Mouse (Mus musculus): ENCODE measurements around the gene Olfr137. TPM values are rescaled to one million over a fixed set of nuclear protein-coding genes. Genes with fewer than 3 reads are reported as not detected.

The Olfr137 gene
- total RNA-seq (2014; fragmentation: Nextera tagmentation) (not detected in 2 replicates), total RNA-seq (2017) (not detected in 2 replicates)

- ATAC-seq (replicated peaks; ENCODE audit: low FRiP score, low TSS enrichment, poor library complexity, severe bottlenecking), result no peak
Observed at GRCm38 (mm10) chr17:38307470-38307869, at the start of gene Olfr137. Gene Olfr137, minus strand, starts transcription at chr17:38307570.

GRCm38 (mm10) chr17:38329531-38329930, 22.2 kb upstream of the Olfr137 start, which contains the start of gene Olfr136:
Gene Olfr136, plus strand, starts transcription at chr17:38329831.
- ATAC-seq (replicated peaks; ENCODE audit: low FRiP score, low TSS enrichment, poor library complexity, severe bottlenecking), result no peak

GRCm38 (mm10) chr17:38260735-38261134, 46.6 kb downstream of the Olfr137 start, which contains the start of gene Olfr138:
Gene Olfr138, plus strand, starts transcription at chr17:38261035.
- no peak for ATAC-seq (replicated peaks; ENCODE audit: low FRiP score, low TSS enrichment, poor library complexity, severe bottlenecking)

Other genes with a start within 250 kb of the Olfr137 start
- gene Olfr129, start 247.5 kb downstream of the Olfr137 start, total RNA-seq (2014; fragmentation: Nextera tagmentation), result not detected in 2 replicates
- not detected in 2 replicates for gene Olfr129, start 247.5 kb downstream of the Olfr137 start, total RNA-seq (2017)
- gene Olfr130, start 243.6 kb downstream of the Olfr137 start, total RNA-seq (2014; fragmentation: Nextera tagmentation), result not detected in 2 replicates
- not detected in 2 replicates for gene Olfr130, start 243.6 kb downstream of the Olfr137 start, total RNA-seq (2017)
- not detected in 2 replicates for gene Olfr131, start 218.9 kb downstream of the Olfr137 start, total RNA-seq (2014; fragmentation: Nextera tagmentation)
- not detected in 2 replicates for gene Olfr131, start 218.9 kb downstream of the Olfr137 start, total RNA-seq (2017)
- not detected in 2 replicates for gene Olfr132, start 173.0 kb downstream of the Olfr137 start, total RNA-seq (2014; fragmentation: Nextera tagmentation)
- not detected in 2 replicates for gene Olfr132, start 173.0 kb downstream of the Olfr137 start, total RNA-seq (2017)
- not detected in 2 replicates for gene Olfr133, start 162.3 kb downstream of the Olfr137 start, total RNA-seq (2014; fragmentation: Nextera tagmentation)
- gene Olfr133, start 162.3 kb downstream of the Olfr137 start, total RNA-seq (2017), result not detected in 2 replicates
- not detected in 2 replicates for gene Olfr134, start 136.2 kb downstream of the Olfr137 start, total RNA-seq (2014; fragmentation: Nextera tagmentation)
- not detected in 2 replicates for gene Olfr134, start 136.2 kb downstream of the Olfr137 start, total RNA-seq (2017)
- gene Olfr135, start 103.2 kb downstream of the Olfr137 start, total RNA-seq (2014; fragmentation: Nextera tagmentation), result not detected in 2 replicates
- gene Olfr135, start 103.2 kb downstream of the Olfr137 start, total RNA-seq (2017), result not detected in 2 replicates
- not detected in 2 replicates for gene Olfr138, start 46.5 kb downstream of the Olfr137 start, total RNA-seq (2014; fragmentation: Nextera tagmentation)
- not detected in 2 replicates for gene Olfr138, start 46.5 kb downstream of the Olfr137 start, total RNA-seq (2017)
- not detected in 2 replicates for gene Olfr136, start 22.3 kb upstream of the Olfr137 start, total RNA-seq (2014; fragmentation: Nextera tagmentation)
- gene Olfr136, start 22.3 kb upstream of the Olfr137 start, total RNA-seq (2017), result not detected in 2 replicates
- not detected in 2 replicates for gene Esp36, start 112.6 kb upstream of the Olfr137 start, total RNA-seq (2014; fragmentation: Nextera tagmentation)
- not detected in 2 replicates for gene Esp36, start 112.6 kb upstream of the Olfr137 start, total RNA-seq (2017)
- gene Esp34, start 246.6 kb upstream of the Olfr137 start, total RNA-seq (2014; fragmentation: Nextera tagmentation), result not detected in 2 replicates
- gene Esp34, start 246.6 kb upstream of the Olfr137 start, total RNA-seq (2017), result not detected in 2 replicates

All from megakaryocyte-erythroid progenitor cell, adult 5-6 weeks (primary cell).